Mouse (Mus musculus): ENCODE results near the gene Smim6. TPM values are rescaled to one million over a fixed set of nuclear protein-coding genes. Genes with fewer than 3 reads are reported as not detected.

The Smim6 gene
- total and polyA plus RNA-seq, 3 experiments = 1.2 to 3.8 TPM; not detected in 1

- TF ChIP-seq TAL1 (IDR thresholded peaks at IDR 0.05; ENCODE audit: low read length) (peak; percentile 95), CHD2 (IDR thresholded peaks at IDR 0.05; ENCODE audit: low read length) (no peak), BHLHE40 (IDR thresholded peaks at IDR 0.05; ENCODE audit: borderline replicate concordance, low read depth, low read length) (no peak), MYB (IDR thresholded peaks at IDR 0.05; ENCODE audit: low read depth, low read length) (no peak), NRF1 (IDR thresholded peaks at IDR 0.05; ENCODE audit: insufficient read depth, low read depth, low read length, poor library complexity, severe bottlenecking) (no peak), ZNF384 (IDR thresholded peaks at IDR 0.05; ENCODE audit: low read depth, low read length) (no peak), CTCF (IDR thresholded peaks at IDR 0.05 in 2 of 3, conservative IDR thresholded peaks at IDR 0.05 in 1 of 3; ENCODE audit: control insufficient read depth in 1 of 3, insufficient read depth in 1 of 3, low read depth in 2 of 3, low read length in 3 of 3, poor library complexity in 1 of 3, severe bottlenecking in 1 of 3) (no peak), GABPA (IDR thresholded peaks at IDR 0.05; ENCODE audit: low read depth, low read length) (no peak), UBTF (IDR thresholded peaks at IDR 0.05; ENCODE audit: borderline replicate concordance, insufficient read depth, low read depth, low read length) (no peak), POLR2AphosphoS5 (IDR thresholded peaks at IDR 0.05; ENCODE audit: borderline replicate concordance, low read depth, low read length) (peak; percentile 62; the same call in 1 of the 2 replicates), MAFK (IDR thresholded peaks at IDR 0.05; ENCODE audit: borderline replicate concordance, low read depth, low read length) (no peak), USF2 (IDR thresholded peaks at IDR 0.05; ENCODE audit: borderline replicate concordance in 1 of 2, insufficient read depth in 1 of 2, low read depth in 1 of 2, low read length in 2 of 2) (no peak), TCF12 (IDR thresholded peaks at IDR 0.05; ENCODE audit: low read depth, low read length) (peak; percentile 92; the same call in 1 of the 2 replicates)
Observed at GRCm38 (mm10) chr11:115911134-115911561, 669 bp upstream of the Smim6 start (continued).

DNA sequence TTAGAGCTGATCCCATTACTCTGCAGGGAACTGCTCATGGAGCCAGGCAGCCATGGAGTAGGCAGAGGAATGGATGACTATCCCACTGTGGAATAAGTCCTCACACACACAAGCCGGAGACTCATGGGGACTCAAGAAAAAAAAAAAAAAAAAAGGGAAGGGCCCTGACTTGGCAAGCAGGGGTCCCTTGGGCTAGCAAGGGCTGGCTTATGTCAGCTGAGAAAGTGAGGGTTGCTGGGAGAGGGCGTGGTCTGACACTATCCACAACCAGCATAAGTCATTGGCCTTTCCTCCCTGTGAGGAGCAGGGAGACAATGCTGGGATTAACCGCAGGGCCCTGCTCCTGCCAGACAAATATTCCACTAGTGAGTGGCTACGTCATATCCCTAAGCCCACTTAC lies 4.8 kb downstream of the Smim6 start:
- Histone ChIP-seq H3K79me2 (ENCODE audit: control insufficient read depth, insufficient read depth, low read length, poor library complexity) (no peaks in the 10 kb centered on the region), H3K36me3 (ENCODE audit: control insufficient read depth in 1 of 2, insufficient read depth in 2 of 2, low read length in 2 of 2) (peaks cover 0 to 13% of the 10 kb centered on the region in 2 experiments; a peak in 2 of 4 replicates), H3K27me3 (ENCODE audit: control insufficient read depth in 1 of 2, insufficient read depth in 2 of 2, low read length in 2 of 2) (no peaks in the 10 kb centered on the region), H3K4me1 (ENCODE audit: control insufficient read depth in 1 of 2, insufficient read depth in 2 of 2, low read length in 2 of 2) (peaks cover 0 to 23% of the 10 kb centered on the region in 2 experiments; a peak in 2 of 4 replicates), H3K27ac (ENCODE audit: control insufficient read depth, low read depth, low read length) (no peak overlapping the region), H3K9ac (ENCODE audit: control insufficient read depth, low read depth, low read length, poor library complexity, severe bottlenecking) (no peak overlapping the region), H3K4me3 (ENCODE audit: control insufficient read depth in 1 of 2, insufficient read depth in 1 of 2, low read depth in 2 of 2, low read length in 2 of 2) (no peak overlapping the region), H3K9me3 (replicated peaks; ENCODE audit: insufficient read depth, low read length) (no peaks in the 10 kb centered on the region)
- TF ChIP-seq ETS1 (IDR thresholded peaks at IDR 0.05; ENCODE audit: low read depth, low read length) = peak; percentile 24; the same call in 1 of the 2 replicates
- no peak for TF ChIP-seq MAZ (IDR thresholded peaks at IDR 0.05; ENCODE audit: low read depth, low read length)
- TF ChIP-seq RAD21 (IDR thresholded peaks at IDR 0.05; ENCODE audit: low read depth, low read length) = no peak
- peak; percentile 81 for TF ChIP-seq ZNF384 (IDR thresholded peaks at IDR 0.05; ENCODE audit: low read depth, low read length)
- TF ChIP-seq MEF2A (IDR thresholded peaks at IDR 0.05; ENCODE audit: extremely low read depth, insufficient replicate concordance, low read depth, low read length, poor library complexity, severe bottlenecking) = no peak
- peak; percentile 65 for DNase-seq (ENCODE audit: low read depth, low spot score)

All from MEL (cell line).